ENCODE assay signal across 23 mouse cellular contexts in genomic region chr19:17489866-17490141, GRCm38 (mm10).
A peak's percentile ranks its signal among the peaks of the same experiment; 100 is the strongest.
DNase-seq lines count a peak whose midpoint lies in the region; ATAC-seq and TF ChIP-seq lines count a peak whose summit lies in the region.
"Had no signal": no experiment of that assay in that cellular context is flagged by ENCODE, and none has a peak within 500 bp of the region (broad histone marks: within the 10 kb centered on the region; RNA-seq: fewer than 3 reads in every experiment).

No protein-coding gene starts in this region.

- no peaks in the 10 kb centered on the region for H3K27me3 ChIP-seq in stomach, embryonic 14.5 days (ENCODE audit: control insufficient read depth, insufficient read depth, low read length)
- H3K27me3 ChIP-seq: CH12.LX; heart, embryonic 12.5 days had no signal

- TF ChIP-seq POLR2A in brain, embryonic 14.5 days (IDR thresholded peaks at IDR 0.05; ENCODE audit: borderline replicate concordance, extremely low read depth, insufficient read depth, insufficient read length, poor library complexity, severe bottlenecking), result no peak

- no peaks in the 10 kb centered on the region for H3K36me3 ChIP-seq in stomach, embryonic 14.5 days (ENCODE audit: control insufficient read depth, insufficient read depth, low read length)
- H3K36me3 ChIP-seq: embryonic facial prominence, embryonic 10.5 days; G1E; heart, embryonic 12.5 days; midbrain, embryonic 10.5 days had no signal

- no peak for DNase-seq in frontal cortex, postnatal 25 days (ENCODE audit: low spot score in 2 of 2)
- no peak for DNase-seq in layer of hippocampus, adult 2 months (ENCODE audit: low spot score in 2 of 2)
- no peak for DNase-seq in layer of hippocampus, postnatal 10 days (ENCODE audit: low spot score in 2 of 2)
- peak; percentile 35 for DNase-seq in brain, embryonic 14.5 days (ENCODE audit: low read depth)
- no peak for DNase-seq in cerebellum, adult 11-12 months
- DNase-seq: adrenal gland, postnatal 36 days; B cell, adult 2 months; cerebellum, adult 2 months; gastrocnemius, postnatal 14 days; heart, postnatal 10 days; kidney, adult 9 months; layer of hippocampus, postnatal 36 days; thymus, adult 2 months; thymus, postnatal 4 days had no signal

- H3K4me3 ChIP-seq in layer of hippocampus, adult 2 months, result no peak overlapping the region
- H3K4me3 ChIP-seq in stomach, embryonic 14.5 days (ENCODE audit: low read depth, low read length), result no peak overlapping the region
- H3K4me3 ChIP-seq: embryonic facial prominence, embryonic 10.5 days; heart, embryonic 12.5 days; midbrain, embryonic 10.5 days had no signal

- no peak overlapping the region for H3K9ac ChIP-seq in stomach, embryonic 14.5 days (replicated peaks; ENCODE audit: low read depth, low read length)
- H3K9ac ChIP-seq: heart, embryonic 12.5 days had no signal

- peak overlapping the region; percentile 17 for H3K4me2 ChIP-seq in stomach, embryonic 14.5 days (replicated peaks; ENCODE audit: low read depth, low read length)
- H3K4me2 ChIP-seq: heart, embryonic 12.5 days had no signal

- H3K4me1 ChIP-seq in stomach, embryonic 14.5 days (ENCODE audit: control insufficient read depth, insufficient read depth, low read length), result peaks cover 6% of the 10 kb centered on the region; the same call in 1 of the 2 replicates
- H3K4me1 ChIP-seq: embryonic facial prominence, embryonic 10.5 days had no signal

- no peaks in the 10 kb centered on the region for H3K9me3 ChIP-seq in stomach, embryonic 14.5 days (ENCODE audit: control insufficient read depth, low read depth, low read length)
- H3K9me3 ChIP-seq: embryonic facial prominence, embryonic 10.5 days; G1E; heart, embryonic 12.5 days; midbrain, embryonic 10.5 days had no signal

- no peak for TF ChIP-seq CTCF in layer of hippocampus, adult 2 months (conservative IDR thresholded peaks at IDR 0.05)
- TF ChIP-seq CTCF in brain, embryonic 14.5 days (IDR thresholded peaks at IDR 0.05; ENCODE audit: borderline replicate concordance, extremely low read depth, insufficient read depth, insufficient read length), result no peak

- WGBS in stomach, embryonic 14.5 days, result 11% methylated on average over 3 of the region's 3 CpGs

- ATAC-seq in frontal cortex, adult (ENCODE audit: low TSS enrichment), result peak; percentile 31; the same call in 1 of the 2 replicates
- no peak for ATAC-seq in stomach, embryonic 14.5 days (ENCODE audit: insufficient number of reproducible peaks, insufficient read depth, low FRiP score, low read depth)
- ATAC-seq: hindbrain, postnatal 0 days; Patski had no signal

- peak overlapping the region; percentile 41; the same call in 1 of the 2 replicates for H3K27ac ChIP-seq in layer of hippocampus, adult 2 months
- H3K27ac ChIP-seq in stomach, embryonic 14.5 days (ENCODE audit: low read length), result no peak overlapping the region
- H3K27ac ChIP-seq: embryonic facial prominence, embryonic 10.5 days; hindbrain, postnatal 0 days; midbrain, embryonic 10.5 days had no signal
